Mouse (Mus musculus): ENCODE results near the gene Cmklr1.
"Not testable (repeated sequence)": the region's sequence is repeated elsewhere in the genome, so short reads cannot be mapped to it uniquely, and the experiment has no call there.

Gene Cmklr1

DNA sequence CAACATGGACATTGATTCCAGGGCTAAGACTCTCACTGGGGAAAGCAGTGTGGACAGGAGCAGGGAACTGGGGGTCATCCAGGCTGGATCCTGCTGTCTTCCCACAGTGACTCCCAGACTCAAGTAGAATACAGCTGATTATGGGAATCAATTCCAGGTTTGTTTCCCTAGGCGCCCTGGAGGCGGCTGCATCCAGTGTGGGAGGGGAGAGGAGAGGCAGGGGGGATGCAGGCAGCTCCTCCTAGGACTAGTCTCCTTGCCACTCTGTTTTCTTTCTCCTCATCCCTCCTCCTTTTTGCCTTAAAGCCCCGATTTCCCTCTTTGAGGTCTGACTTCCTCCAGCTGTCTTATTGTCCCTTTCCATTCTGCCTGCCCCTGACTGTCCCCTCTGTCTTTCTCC, 59.1 kb downstream of the Cmklr1 start:
- DNase-seq (ENCODE audit: extremely low read depth, insufficient read length, low spot score): no peak

DNA sequence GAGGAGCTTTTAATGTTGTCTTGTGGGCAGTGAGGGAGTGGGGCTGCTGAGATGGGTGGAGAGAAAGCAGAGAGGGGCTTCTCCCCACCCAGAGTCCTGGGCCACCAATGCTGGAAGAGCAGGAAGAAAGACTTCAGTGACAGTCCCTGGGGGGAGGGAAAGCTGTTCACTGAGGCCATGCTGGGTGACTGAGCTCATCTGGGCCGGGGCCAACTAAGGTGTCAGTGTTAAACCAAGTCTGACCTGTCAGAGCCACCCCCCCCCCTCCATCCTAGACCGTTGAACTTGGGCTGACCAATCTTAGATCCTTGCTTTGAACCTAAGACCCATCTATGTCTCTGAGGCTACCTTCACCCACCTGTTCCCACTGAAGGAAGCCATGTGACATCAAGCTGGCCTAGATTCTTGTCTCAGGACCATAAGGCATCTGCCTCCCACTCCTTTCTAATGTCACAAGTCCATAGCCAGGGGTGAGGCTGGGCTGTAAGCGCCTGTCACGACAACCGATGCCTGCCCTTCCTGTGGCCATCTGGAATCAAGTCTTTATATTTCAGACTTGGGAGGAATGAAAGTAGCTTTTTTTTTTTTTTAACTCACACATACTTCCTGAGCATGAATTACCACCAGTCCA, 60.1 kb downstream of the Cmklr1 start:
- no peak for DNase-seq (ENCODE audit: extremely low read depth, insufficient read length, low spot score)

DNA sequence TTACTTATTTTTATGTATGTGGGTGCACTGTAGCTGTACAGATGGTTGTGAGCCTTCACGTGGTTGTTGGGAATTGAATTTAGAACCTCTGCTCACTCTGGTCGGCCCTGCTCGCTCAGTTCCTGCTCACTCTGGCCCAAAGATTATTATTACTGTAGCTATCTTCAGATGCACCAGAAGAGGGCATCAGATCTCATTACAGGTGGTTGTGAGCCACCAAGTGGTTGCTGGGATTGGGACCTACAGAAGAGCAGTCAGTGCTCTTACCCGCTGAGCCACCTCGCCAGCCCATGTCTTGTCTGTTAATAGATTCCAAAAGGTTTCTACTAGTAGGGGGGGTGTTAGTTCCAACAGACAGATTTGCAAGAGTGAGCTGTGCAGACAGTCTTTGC, 63.8 kb downstream of the Cmklr1 start:
- peak; percentile 24 for DNase-seq (ENCODE audit: extremely low read depth, insufficient read length, low spot score)

DNA sequence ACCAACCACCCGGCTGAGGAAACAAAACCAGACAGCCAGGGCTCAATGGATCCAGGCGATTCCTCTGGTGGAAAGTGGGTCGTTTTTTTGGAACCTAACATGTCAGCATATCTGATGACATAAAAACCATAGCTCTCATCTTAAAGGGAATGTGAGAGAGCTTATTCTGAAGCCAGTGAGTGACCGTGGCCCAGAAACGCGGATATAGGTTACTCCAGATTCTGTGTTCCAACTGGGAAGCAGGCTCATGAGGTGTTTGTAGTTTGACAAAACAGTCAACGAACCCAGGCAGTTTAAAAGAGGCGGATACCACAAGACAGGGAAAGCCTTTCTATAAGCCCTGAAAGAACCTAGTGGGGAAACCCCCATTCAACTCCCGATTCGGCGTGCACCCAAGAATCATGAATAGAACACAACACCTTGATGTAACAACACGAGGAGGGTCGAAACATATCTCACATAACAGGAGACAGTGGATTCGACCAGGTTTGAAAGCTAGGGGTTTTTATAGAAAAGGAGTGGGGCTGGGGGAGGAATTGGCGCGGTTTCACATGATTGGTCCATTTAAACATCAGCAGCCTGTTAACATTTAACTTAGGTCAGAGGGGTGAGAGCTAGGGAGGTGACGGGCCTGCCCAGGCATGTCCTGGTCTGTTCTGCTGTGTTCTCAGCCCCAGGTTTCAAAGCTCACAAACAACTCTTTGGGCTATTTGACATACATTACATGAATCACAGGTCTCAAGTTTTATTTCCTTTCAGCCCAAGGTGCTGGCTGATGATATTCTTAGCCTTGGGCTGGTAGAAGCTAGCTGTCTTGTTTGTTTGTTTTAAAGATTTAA, 64.4 kb downstream of the Cmklr1 start:
- not testable (repeated sequence) for DNase-seq (ENCODE audit: extremely low read depth, insufficient read length, low spot score)

DNA sequence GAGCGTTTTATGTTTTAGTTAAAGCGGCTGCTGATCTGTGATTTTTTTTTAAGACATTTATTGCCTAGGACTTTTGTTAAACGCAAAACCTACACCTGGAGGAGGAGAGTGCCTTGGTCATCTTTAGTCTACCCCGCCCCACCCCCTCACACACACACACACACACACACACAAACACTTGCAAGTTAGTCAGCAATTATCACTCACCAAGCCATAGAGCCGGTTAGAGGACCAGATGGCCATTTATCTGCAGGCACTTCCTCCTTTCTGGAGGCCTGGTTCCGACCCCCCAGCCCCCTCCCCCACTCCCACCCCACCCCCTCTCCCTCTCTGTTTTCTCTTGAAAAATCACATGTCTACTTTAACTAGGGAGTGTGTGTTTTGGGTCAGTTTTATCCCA, 65.8 kb downstream of the Cmklr1 start:
- DNase-seq (ENCODE audit: extremely low read depth, insufficient read length, low spot score): no peak

DNA sequence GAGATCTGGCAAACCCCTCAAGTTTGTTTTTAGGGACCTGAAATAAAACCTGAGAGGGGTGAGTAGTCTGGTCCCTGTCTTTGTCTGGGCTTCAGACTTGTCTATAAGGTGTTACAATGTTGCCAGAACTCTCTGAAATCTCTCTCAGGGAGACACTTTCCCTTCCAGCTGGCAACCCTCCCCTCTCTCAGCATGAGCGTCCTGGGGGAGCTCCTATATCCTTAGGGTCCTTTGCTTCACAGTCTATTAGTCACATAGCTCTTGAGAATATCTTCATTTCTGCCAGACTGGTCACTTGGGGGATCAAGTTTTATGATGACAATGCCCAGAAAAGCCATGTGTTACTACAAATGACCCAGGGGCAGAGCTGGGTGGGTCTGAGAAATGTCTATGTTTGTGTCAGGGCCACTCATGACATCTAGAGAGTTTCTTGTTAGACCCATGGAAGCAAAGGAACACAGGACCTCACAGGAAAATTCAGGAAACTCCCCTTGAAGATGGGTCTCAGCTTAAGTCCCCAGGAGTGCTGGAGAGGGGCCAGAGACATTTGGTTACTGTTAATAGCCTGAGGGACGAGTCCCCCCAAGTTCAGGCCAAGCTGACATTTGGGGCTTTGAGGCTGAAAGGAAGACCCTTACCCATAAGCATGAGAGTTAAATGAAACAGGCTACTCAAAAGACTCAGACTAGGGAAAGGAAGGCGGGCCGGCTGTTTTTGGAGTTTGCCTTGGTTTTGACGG, 66.6 kb downstream of the Cmklr1 start:
- DNase-seq (ENCODE audit: extremely low read depth, insufficient read length, low spot score): no peak

DNA sequence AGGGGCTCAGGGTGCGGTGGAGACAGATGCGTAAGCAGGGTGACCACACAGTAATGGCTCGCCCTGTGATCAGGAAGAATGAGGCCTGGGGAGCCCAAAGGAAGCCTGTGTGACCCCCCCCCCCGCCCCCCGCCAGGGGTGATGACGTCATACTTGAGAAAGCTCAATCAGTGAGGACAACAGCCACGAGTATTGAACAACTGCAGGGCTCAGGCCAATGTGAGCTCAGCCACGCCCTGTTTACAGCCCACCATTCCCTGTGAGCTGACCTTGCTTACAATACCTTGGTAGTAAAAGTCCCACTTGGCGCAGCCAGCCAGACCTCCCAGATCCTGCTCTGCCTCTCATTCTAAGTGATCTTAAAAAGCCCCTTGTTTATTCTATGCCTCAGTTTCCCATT, 69.4 kb downstream of the Cmklr1 start:
- DNase-seq (ENCODE audit: extremely low read depth, insufficient read length, low spot score): no peak

DNA sequence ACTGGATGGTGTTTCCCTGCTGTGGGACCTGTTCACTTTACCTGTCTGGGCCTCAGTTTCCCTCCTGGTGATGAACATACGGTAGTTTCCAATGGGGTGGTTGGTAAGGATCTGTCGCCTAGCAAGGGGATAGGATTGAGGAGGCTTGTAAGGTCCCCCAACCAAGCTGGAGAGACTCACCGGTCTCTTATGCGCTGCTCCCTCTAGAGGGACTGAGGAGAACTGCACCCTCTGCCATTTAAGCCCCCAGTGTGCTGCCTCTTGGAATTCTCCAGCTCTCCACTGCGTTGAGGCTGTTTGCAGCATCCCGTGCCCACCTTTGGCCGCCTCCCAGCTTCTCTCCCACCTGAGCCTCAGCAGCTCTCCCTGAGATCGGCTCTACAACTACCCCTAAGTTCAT, 70.0 kb downstream of the Cmklr1 start:
- DNase-seq (ENCODE audit: extremely low read depth, insufficient read length, low spot score): peak; percentile 23

DNA sequence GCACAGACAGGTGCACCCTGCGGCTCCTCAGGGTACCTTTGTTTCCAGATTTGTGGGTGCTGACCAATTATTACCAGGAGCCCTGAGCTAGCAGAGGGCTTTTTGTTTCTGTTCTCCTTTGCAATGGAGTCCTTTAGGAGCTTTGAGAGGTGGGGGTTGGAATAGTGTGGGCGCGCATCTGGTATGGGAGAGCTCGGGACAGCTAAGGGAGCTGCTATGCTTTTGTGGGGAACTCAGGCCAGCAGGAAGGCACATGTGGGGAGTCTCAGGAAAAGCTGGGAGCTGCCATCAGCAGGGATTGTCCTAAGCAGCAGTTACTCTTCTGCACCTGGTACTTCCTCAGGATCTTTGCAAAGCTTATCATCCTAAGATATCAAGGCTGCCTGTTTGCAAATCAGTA, 71.1 kb downstream of the Cmklr1 start:
- DNase-seq (ENCODE audit: extremely low read depth, insufficient read length, low spot score): no peak

DNA sequence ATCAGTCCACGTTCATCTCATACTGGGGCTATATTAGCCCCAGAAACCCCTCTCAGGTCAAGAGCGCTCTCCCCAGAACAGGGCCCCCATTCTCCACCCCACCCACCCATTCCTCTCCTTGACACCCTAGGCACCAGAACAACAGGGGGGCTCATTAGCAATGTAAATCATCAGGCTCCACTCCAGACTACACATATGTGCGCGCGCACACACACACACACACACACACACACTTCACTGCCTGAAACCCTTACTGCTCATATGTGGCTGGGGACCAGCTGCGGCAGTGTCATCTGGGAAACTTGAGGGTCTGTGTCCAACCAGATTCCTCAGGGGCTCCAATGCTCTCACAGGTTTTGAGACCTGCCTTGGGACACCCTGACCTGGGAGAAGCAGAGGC, 71.8 kb downstream of the Cmklr1 start:
- DNase-seq (ENCODE audit: extremely low read depth, insufficient read length, low spot score): no peak

DNA sequence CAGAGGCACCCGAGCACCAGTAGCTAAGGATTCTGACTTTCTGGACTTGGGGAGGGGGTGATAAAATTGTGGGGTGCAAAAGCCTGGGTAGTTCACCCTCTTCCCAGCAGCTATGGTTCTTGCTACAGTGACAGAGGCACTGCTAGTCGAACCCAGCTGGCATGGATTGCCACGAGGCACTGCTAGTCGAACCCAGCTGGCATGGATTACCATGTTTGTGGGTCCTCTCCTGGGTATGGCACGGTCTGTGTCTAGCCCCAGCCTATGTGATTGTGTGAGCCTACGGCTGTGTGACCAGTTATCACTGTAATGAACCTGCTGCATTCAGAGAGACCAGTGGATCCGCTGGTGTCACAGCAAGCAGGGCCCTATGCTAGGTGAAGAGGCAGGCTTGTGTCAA, 72.7 kb downstream of the Cmklr1 start:
- DNase-seq (ENCODE audit: extremely low read depth, insufficient read length, low spot score): no peak

DNA sequence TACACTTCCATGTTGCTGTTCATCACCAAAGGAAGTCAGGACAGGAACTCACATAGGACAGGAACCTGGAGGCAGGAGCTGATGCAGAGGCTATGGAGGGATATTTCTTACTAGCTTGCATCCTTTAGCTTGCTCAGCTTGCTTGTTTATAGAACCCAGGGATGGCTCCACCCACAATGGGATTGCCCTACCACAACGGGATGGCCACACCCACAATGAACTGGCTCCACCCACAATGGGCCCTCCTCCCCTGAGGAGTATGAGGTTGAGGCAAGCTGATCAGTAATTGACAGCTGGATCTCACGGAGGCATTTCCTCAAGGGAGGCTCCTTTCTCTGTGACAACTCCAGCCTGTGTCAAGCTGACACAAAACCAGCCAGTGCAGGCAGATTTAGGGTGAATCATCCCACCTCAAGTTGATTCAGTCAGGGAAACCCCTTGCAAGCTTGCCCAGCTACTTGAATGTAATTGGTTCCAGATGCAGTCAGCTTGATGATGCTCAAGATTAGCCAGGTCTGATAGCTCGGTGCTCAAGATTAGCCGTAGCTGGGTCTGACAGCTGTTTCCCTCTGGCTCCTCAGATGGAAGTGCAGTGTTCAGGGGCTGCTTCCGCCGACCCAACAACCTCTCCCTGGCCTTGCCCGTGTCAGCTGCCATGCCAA, 80.0 kb downstream of the Cmklr1 start:
- DNase-seq (ENCODE audit: extremely low read depth, insufficient read length, low spot score): peak; percentile 43

DNA sequence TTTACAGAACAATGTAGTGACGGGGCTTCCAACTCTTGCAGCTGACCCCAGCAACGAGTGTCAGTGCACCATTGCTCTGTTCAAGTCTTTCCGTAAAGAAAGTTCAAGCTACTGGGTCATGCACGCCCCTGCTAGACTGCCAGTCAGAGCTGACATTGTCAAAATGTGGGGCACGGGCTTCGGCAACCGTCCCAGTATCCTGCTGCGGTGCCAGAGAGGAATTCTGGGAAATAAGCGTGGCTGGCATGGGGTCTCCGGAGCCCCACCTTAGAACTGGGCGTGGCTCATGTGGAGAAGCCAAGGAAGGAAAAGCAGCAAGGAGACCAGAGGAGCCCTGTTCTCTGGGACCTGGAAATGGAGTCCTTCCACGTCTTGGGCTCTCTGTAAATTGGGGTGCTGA, 84.4 kb downstream of the Cmklr1 start:
- DNase-seq (ENCODE audit: extremely low read depth, insufficient read length, low spot score): no peak

DNA sequence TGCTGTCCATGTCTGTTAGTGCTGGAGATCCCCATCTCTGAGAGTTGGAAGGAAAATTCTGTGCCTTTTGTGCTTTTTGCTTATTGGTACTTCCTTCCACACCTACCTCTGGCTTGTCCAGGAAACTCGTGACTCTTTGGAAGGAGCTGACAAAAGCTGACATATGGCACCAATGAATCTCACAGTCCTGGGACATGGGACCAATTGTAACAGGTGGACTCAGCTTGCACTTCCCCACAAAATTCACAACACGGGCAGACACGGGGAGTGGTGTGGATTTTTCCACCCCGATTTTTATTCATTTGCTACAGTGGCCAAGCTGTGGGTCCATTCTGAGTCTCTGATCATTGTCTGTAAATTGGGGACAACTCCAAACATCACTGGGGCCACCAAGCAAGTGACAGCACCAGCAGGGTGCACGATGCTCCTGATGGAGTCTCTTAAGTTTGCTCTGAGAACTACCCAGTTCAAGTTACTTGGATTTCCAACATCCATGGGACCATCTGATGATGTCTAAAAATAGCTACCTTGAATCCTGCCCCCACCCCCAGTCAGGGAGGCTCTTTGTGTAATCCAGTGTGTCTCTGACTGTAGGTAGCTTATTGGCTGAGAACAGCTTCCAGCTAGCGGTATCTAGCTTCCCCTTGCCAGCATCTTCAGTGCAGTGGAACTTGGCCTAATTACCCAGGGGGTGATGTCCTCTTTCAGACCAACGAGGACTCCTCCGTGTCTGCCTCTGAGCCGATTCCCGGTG, 84.9 kb downstream of the Cmklr1 start:
- no peak for DNase-seq (ENCODE audit: extremely low read depth, insufficient read length, low spot score)

DNA sequence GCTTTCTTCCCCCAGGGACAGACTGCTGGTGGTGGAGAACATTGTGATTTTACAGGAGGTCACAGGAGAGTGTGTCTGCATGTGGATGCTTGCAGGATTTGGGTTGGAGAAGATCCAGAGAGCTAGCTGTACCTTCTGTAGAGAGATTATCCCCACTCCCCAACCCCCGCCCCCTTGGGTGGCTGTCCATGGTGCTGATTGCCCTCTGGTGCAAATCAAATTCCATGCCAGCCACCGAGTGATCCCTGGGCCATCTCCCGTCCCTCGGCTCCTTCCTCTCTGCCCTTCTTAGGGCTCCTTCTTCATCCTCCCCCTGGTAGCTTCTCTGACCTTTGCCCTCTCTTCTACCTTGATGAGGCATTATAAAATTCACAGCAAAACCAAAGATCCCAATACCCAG, 85.8 kb downstream of the Cmklr1 start:
- DNase-seq (ENCODE audit: extremely low read depth, insufficient read length, low spot score): no peak

Data from 3134 (cell line).